Mouse (Mus musculus) lung, postnatal 14 days (tissue): Measurements from ENCODE around the gene Slc24a4.

Experiments
- DNase-seq: peaks from one replicate; pipeline ENCODE4 v3.0.0; 2021

Slc24a4 gene

DNA sequence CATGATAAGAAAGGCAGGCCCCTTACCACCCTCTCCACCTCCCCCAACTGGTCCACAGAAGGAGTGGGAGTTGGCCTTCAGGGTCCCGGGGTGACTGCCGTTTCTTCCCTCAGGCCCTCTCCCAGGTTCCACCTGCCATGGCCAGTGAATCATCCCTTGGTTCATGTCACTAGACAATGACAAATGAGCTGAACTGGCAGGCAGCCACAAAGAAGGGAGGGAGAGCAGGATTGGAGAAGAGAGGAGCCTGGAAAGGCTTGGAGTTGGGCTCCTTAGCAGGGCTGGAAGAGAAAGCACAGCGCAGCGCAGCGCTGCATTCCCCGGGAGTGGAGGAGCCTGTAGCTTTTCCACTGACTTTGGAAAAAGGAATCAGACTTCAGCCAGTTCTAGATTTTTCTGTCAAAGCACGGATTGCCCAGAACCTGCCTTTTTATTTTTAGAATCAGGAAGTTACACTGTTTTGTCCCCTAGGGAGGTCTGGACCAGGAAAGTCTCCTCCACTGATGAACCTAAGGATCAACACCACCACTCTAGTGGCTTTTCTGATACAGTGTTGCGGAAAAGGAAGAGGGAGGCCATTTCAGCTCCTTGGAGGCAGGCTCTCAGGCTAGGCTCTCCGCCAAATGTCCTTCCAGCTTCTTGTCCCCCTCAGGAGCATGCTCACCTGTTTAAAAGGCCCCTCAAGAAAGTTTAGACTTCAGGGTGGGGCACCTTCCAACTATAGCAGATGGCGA lies 158.3 kb downstream of the Slc24a4 start:
- peak; percentile 79 for DNase-seq

DNA sequence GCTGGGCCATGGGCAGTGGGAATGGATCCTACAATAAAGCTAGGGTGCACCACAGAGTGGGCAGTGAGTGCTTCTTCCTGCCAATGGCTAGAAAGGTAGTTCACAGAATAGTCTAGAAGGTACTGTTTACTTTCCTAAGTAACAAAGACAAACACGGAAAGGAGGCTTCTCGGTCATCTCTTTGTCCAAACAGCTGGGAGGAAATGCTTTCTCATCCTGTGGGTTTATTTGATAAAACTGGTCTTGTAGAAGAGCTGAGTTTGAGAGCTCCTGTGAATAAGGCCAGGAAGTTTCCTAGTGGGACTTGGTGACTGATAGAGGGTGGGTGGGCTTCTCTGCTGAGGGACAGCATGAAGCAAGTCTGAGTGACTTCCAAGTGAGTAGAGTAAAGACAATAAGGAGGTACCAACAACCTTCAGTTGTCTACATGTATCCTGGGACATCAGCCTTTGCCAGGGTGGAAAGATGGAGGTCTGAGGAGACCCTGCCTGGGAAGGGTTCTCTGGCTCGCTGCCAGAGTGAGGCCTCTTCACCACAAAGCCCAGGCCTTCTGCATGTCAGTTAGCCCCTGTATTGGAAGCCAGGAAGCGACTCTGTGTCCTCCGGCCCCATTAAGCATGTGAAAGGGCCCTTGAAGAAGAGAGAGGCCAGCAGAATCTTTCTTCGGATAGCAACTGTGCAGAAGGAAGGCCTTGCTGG lies 159.5 kb downstream of the Slc24a4 start:
- no peak for DNase-seq

GRCm38 (mm10) chr12:102288846-102289245 lies 160.3 kb downstream of the Slc24a4 start:
- DNase-seq: no peak

- no peak for DNase-seq
Measured at GRCm38 (mm10) chr12:102289568-102289967, 161.0 kb downstream of the Slc24a4 start.

- no peak for DNase-seq
Measured at GRCm38 (mm10) chr12:102290662-102291061, 162.1 kb downstream of the Slc24a4 start.

- DNase-seq: no peak
Measured at GRCm38 (mm10) chr12:102291686-102292085, 163.2 kb downstream of the Slc24a4 start.

DNA sequence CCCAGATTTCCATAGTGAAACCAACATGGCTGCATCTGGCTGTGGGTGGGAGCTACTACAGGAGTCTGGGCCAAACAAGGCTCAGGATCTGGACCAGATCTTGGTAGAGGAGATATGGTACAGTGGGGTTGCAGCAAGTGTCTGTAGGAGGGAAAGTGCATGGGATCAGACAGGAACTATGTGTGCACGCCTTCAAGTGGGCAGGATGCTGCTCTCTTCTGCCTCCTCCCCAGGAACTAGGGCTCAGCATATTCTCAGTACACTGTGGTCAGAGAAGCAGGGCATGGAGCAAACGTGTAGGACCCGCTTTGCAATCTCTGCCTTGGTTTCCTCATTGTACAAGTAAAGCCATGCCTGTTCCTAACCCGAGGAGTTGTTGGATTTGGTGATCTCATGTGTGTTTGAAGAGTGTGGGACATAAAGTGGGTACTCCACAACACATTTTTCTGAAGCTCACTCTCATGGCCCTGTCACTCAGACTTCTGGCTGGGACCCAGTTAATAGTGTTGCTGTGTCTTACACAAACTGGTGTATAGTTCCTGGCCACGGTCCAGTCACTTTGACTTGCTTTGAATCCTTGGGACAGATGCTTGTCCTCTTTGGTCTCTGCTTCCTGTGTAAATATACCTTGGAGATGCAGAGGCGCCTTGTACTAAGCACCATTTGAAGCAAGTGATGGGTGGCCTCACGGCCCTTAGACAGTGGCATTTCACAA lies 164.1 kb downstream of the Slc24a4 start:
- no peak for DNase-seq

DNA sequence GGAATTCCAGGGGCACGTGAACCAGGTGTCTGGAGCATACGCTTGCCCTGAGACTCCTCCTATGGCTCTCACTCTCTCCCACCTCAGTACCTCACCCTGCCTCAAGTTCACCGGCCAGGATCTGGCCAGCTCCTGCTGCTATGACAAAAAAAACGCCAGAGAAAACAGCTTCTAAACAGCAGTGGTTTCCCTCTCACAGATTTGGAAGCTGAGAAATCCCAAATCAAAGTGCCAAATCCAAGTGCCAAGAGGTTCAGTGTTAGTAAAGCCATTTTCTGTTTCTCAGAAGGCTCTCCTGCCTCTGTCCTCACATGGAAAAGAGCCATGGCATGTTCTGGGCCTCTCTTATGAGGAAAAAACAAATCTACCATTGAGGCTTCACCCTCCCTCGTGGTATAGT lies 166.1 kb downstream of the Slc24a4 start:
- no peak for DNase-seq

DNA sequence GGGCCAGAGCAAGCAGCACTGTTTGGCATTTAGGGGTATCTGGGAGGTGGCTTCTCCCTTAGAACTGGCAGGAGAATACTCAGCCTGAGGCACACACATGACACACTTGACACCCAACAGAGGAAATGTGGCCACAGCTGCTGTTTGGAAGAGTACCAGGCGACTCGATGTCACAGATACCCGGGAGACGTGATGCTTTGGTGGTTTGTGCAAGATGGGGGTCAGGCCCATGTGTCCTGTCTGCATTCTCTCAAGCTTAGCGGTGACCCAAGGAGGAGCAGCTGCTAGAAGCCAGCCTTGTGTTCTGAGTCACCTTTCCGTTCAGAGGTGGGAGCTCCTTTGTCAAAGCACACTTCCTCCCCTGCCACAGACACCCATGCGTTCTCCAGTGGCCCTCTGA lies 166.7 kb downstream of the Slc24a4 start:
- no peak for DNase-seq

- no peak for DNase-seq
Measured at GRCm38 (mm10) chr12:102295662-102296061, 167.1 kb downstream of the Slc24a4 start.

DNA sequence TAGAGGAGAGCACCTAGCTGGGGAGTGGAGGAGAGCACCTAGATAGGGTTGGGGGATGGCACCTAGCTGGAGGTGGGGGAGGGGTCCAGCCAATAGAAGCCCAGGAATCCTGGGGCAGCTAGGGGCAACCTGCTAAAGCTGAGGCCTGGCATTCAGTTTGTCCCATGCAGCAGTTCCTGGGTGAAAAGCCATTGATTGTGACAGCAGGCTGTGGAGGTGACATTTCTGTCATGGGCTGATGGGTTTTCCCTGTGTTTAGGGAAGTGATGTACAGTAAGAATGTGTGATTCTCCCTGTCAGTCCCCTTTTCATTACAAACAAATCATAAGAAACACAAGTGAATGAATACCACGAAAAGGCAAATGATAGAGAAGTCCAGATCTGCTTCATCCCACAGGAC lies 167.8 kb downstream of the Slc24a4 start:
- no peak for DNase-seq

GRCm38 (mm10) chr12:102296967-102297366 lies 168.4 kb downstream of the Slc24a4 start:
- DNase-seq: no peak

DNA sequence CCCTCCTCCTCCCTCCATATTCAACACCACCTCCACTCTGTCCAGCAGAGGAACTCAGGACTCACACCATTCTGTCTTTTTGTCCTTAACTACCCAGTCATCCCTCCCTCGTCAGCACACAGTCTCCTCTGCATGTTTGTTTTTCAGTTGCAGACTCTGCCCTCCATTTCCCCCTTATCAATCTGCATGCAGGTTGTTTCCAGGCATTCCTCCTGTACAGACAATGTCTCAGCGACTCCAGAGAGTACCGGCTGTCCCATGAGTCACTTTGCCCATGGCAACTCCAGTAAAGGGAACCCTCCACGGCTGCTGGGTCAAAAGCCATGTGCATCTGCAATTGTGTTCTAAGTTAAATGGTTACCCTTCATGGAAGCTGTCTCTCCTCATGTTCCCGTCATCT lies 170.7 kb downstream of the Slc24a4 start:
- DNase-seq: no peak

DNA sequence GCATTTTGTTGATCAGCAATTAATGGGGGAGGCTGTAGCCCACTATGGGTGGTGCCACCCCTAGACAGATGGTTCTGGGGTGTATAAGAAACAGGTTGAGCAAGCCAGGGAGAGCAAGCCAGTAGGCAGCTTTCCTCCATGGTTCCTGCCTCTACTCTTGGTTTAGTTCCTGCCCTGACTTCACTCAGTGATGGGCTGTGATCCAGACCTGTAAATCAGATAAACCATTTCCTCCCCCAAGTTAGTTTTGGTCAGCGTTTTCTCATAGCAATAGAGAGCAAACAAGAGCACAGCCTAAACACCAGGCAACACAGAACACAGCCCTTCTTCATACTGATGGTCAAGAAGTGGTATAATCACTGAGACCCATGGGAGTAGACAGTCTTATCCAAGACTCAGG lies 173.1 kb downstream of the Slc24a4 start:
- DNase-seq: no peak

DNA sequence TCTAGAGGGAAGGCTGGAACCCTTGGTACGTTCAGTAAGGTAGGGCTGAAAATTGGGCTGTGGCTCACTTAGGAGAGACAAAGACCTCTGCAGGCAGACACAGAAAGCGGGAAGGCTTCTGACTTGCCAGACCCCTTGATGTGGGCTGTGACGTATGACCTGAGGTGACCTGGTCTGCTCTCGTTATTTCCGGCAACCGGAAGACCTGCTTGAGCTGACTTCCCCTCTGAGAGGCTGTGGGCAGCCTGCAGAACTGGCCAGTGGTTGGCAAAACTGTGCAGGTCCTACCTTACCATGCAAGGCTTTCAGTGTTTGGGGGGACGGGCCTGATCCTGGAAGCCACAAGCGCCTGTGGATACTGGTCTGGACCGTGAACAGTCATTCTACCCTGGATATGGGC lies 173.8 kb downstream of the Slc24a4 start:
- no peak for DNase-seq

DNA sequence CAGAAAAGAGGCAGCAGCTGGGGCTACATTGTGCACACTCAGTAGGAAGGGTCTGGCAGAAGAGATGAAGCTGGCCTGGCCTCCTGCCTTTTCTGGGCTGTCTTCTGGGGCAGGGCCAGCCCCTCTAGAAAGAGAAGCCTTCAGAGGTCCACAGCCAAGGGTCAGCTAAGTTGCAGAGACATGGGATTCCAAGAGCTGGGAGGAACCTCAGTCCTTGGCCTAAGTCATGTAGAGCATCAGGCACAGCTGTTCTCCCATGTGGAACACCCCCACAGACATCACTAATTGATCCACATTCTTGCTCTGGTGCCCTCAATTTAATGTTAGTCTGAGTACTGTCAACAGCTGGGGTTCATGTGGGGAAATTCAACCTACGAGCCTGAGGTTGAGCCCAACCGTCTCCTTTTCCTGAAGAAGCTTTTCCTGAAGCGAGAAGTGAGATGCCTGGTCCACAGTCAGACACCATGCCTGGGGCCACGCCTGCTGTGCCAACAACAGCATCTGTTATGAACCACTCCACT lies 174.4 kb downstream of the Slc24a4 start:
- peak; percentile 74 for DNase-seq

DNA sequence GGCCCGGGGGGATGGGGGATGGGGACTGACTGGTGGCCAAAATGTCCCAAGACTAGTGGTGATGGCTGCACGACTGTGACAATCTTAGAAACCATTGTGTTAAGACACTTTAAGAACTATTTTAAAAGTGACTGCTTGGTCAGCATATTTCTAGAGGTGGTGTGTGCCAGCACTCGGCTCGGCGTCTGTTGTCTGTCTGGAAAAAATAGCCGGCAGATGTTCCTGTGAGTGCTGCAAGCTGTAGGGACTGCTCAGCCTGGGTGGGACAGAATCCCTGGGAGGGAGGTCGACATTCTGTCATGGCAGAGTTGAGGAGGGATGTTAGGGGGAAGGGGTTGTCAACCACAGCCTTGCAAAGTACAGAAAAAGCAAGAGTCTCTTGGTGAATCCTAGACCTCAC lies 175.3 kb downstream of the Slc24a4 start:
- DNase-seq: no peak

GRCm38 (mm10) chr12:102305069-102305836 lies 176.7 kb downstream of the Slc24a4 start:
- DNase-seq: no peak

GRCm38 (mm10) chr12:102308001-102308456 lies 179.5 kb downstream of the Slc24a4 start:
- peak; percentile 81 for DNase-seq

GRCm38 (mm10) chr12:102308457-102309011 lies 180.0 kb downstream of the Slc24a4 start:
- peak; percentile 84 for DNase-seq

DNA sequence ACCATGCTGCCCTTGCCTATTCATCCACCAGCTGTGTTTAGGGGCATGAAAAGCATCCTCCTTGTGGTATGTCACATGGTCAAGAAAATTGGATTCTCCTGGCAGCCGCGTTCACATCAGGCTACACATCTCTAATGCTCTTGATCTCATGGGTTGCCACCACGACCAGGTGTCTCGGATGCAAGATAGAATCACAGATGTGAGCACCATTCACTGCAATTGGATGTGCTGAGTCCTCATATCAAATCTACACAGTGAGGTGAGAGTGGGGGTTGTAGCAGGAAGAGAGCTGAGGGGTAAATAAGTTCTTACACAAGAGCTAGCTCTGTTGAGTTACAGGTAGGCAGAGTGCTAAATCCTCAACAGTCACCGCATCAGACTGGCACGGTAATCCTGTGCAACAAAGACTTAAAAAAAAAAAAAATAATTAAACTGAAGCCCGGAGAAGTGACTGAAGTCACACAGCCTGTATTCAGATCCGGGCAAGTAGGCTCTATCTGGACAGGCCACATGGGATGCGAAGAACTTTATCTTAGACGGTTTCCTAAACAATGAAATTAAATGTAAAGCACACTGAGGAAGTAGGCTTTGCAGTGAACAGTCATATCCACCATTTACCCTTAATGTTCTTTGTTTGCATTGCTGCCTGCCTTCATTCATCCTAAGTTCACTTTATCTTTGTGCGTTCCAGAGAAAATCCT lies 180.7 kb downstream of the Slc24a4 start:
- DNase-seq: no peak

GRCm38 (mm10) chr12:102309800-102310195 lies 181.3 kb downstream of the Slc24a4 start:
- DNase-seq: no peak
